Mouse (Mus musculus) kidney, adult 9 months (tissue): ENCODE data around the gene Myh11.

ENCODE experiments used
- DNase-seq: peaks from one replicate; pipeline ENCODE4 v3.0.0; 2022

Myh11 gene

GRCm38 (mm10) chr16:14291223-14291622 lies at the start of gene Myh11:
Gene Myh11, minus strand, starts transcription at chr16:14291372.
- peak; percentile 59 for DNase-seq

- DNase-seq = no peak
Observed at GRCm38 (mm10) chr16:14328156-14328555, 37.0 kb upstream of the Myh11 start.

DNA sequence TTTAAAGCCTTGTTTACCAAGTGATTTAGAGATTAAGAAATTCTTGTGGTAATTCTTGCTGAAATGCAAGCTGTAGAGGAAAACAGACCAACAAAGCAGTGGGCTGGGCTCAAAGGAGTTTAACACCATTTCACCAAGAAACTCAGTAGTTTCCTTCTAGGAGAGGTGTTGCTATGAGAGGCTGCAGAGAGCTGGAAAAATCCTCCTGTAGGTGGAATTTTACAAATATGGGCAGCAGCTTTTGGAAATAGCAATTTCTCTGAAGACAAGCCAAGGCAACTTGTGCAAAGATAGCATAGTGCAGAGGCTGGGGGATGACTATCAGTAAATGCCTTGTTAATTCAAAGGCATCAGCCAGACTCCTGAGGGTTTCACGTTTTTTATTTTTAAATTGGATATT lies 29.3 kb upstream of the Myh11 start:
- DNase-seq = no peak

GRCm38 (mm10) chr16:14319681-14320080 lies 28.5 kb upstream of the Myh11 start:
- DNase-seq = no peak

DNA sequence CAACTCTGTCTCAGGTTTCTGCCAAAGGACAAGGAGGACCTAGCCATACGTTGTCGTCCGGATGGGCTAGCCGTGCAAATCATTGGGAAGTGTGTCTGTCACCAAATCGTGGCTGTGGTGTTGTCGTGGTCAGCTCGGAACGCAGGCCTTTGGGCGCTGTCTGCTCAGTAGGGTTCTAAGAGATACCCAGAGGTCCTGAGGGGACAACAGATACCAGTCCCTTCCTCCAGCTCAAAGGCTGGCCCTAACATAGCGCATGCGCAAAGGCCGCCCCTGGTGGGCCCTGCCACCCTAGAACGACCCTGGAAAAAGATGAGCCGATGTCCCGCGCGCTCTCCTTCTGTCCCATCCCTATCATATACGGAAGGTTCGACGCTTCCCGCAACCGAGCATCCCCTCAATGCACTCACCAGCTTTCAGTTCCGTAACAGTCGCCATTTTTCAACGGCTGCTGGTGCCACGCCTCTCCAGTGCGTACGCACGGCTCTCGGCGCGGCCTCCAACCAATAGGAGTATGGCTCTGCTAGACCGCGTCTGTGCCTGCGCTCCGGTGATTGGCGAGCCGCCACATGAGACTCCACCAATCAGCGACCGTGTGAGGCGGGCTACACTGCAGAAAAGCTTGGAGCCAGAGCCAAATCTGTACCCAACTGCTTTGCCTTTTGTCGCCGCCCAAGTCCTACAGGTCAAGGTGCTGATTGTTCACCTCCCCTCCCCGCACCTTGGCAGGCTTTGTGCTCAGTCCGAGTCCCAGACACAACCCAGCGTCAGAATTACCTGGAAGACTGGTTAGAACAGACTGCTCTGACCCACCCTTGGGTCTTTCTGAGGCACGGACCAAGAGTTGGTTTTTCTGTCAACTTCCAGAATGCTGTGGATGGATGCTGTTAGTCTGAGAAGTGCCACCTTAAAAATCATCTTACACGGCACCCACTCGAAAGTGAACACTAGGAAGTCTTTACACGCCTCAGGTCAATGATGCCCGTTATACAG lies 26.0 kb upstream of the Myh11 start, which contains the start of gene Fopnl:
Gene Fopnl, minus strand, starts transcription at position 522 of the 993 bp plus-strand sequence.
- DNase-seq = peak; percentile 98

GRCm38 (mm10) chr16:14312914-14313313 lies 21.7 kb upstream of the Myh11 start:
- DNase-seq = no peak

- DNase-seq = peak; percentile 23
Observed at GRCm38 (mm10) chr16:14311371-14311770, 20.2 kb upstream of the Myh11 start.

GRCm38 (mm10) chr16:14309833-14310232 lies 18.7 kb upstream of the Myh11 start:
- DNase-seq = no peak

- no peak for DNase-seq
Observed at GRCm38 (mm10) chr16:14308245-14309073, 17.3 kb upstream of the Myh11 start.

DNA sequence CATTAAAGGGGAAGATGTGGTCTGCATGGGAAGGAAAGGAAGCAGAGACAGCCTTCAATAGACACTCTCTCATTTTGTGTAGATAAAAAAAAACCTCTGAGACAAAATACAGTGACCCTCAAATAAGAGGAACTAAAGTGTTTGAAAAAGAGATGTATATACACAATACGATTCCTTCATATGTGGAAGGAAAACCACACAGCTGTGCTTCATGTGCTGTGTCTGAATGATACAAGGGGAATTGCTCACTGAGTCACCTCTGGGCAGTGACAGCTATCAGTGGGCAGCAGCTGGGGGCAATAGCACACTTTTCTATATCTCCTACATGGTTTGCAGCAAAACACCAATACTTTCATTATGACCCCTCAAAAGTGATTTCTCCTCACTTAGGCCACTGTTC lies 16.2 kb upstream of the Myh11 start:
- no peak for DNase-seq

DNA sequence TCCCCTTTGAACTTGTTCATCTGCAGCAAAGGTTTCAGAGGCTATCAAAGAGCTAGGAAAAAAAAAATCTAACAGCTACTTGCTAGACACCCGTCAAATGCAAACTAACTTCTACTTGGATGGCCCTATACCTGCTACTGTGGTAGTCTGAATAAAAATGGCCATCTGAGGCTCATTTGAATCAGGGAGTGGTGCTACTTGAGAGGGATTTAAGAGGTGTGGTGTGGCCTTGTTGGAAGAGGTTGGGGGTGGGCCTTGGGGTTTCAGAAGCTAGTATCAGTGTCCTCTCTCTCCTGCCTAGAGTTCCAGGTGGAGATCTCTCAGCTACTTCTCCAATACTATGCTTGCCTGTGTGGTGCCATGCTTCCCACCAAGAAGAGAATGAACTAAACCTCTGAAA lies 15.3 kb upstream of the Myh11 start:
- no peak for DNase-seq

DNA sequence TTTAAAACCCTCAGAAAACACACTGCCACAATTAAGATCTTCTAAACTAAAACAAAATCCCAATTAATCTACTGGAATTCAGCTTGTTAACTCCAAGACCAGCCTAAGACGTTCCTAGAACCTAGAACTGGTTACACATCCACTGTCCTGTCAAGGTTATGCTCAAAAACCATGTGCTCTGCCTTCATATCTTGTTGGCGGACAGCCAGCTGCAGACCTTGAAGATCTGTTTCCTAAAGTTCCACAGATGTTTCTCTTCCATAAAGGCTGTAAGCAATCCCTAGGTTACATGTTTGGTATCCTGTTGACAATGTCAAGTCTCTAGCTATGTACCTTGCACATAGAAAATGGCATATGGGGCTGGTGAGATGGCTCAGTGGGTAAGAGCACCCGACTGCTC lies 13.6 kb upstream of the Myh11 start:
- DNase-seq = no peak

DNA sequence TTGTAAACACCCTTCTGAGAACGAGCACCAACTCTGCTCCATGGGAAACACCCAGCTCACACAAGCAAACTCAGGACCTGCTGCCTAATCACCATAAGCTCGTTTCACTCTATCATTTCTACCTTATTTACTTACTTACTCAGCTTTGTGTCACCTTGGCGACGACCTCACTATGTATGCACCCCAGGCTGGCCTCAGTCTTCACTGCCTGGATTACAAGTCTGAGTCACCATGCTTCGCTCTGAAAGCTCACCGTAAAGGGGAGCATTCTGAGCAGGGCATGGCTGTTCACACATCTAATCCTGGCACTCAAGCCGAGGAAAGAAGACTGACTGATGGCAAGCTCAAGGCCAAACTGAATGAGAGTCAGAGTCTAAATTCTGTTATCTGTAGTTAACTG lies 12.5 kb upstream of the Myh11 start:
- no peak for DNase-seq

DNA sequence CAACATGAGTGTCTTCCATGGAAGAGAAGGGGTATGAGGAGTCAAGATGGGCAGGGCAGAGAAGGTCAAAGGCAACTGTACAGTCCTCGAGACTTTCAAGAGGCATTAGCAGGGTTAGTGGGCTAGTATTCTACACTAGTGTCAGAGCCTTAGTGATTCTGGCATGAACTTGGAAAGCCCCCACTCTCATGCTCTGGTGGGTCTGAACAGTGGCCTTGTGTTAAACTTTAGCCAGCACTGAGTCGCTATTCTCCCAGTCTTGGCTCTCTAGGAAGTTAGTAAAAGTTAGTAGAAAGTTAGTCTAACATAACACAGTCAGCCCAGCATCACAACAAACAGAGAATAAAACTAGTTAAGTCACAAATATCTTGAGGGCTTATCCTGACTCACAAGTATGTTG lies 12.0 kb upstream of the Myh11 start:
- DNase-seq = no peak

DNA sequence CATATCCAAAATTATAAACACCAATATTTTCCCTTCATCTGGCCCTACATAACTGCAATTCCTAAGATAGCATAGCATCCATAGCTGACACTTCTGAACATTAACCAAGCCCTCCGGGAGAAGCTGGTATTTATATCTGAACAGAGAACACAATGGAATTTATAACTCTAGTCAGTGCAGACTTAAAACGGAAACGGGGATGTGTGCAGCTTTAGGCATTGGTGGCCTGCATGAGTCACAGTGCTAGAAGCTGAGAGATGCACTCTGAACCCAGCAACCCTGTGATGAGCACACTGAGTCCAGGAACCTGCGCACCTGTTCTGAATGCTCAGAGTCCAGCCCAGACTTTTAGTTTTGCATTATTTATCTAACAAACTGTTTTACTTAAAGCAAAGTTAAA lies 7.3 kb upstream of the Myh11 start:
- DNase-seq = no peak

GRCm38 (mm10) chr16:14297746-14298145 lies 6.6 kb upstream of the Myh11 start:
- no peak for DNase-seq

- no peak for DNase-seq
Observed at GRCm38 (mm10) chr16:14297137-14297536, 6.0 kb upstream of the Myh11 start.

DNA sequence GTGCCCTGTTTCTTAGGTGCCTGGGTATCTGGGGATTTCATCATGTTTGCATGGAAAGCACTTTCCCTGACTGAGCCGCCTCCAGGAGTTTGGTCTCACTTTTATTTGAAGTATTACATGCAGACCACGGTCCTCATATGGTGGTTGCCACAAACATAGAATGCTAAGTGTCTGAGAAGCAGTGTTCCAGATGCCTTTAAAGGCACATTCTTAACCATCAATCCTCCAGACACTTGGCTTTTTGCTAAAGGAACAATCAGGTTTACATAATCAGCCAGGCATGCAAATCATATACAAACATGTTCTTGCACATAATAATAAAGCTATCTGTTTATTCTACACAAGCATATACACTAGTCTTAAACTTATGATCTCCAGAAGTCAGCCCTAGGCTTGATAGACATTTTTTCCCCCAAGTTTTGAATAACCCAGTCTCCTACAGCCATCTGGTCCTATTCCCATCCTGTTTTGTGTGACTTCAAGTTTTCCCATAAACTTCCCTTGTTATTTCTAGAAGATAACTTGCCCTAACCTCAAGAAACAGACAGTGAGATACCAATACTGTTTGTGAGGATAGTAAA lies 5.5 kb upstream of the Myh11 start:
- no peak for DNase-seq

DNA sequence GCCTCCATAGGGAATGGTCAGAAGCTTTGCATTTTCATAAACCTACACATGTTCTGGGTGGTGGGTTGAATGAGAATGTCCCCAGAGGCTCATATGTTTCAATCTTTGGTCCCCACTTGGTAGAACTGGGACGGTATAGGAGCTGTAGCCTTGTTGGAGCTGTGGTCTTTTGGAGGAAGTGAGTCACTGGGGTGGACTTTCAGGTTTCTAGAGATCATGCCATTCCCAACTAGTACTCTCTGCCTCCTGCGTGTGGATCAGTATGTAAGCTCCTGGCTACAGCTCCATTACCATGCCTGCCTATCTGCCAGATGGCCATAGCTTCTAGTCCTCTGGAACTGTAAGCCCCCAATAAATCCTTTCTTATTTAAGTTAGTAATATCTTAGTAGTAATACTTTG lies 4.1 kb upstream of the Myh11 start:
- DNase-seq = no peak

- DNase-seq = no peak
Observed at GRCm38 (mm10) chr16:14292205-14293199, 1.3 kb upstream of the Myh11 start.

DNA sequence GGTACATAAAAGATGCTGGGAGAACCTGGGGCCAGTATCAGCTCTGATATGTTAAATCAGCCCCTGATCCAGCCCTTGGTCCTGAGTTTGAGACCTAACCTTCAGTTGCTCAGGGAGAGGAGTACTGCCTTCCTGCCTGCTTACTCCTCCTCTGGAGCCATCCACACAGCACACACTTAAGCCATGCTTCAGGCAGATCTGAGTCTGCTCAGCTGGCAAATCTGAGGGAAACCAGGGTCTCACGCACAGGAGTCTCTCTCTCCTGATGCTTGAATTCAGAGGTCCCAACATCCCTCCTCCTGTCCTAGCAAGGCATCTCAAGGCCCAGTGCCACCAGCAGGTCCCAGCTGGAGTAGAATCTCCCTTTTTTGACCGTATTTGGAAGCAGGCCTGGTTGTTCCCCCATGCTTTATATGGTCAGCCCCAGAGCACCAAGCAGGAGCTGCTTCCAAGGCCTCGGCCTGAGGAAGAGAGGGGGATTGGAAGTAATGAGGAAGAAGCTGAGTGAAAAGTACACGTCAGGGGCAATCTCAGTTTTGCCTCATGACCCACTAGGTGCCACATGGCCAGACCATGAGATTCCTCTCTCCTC lies 18.7 kb downstream of the Myh11 start:
- DNase-seq = no peak
